Mouse (Mus musculus): ENCODE results near the gene Olfr761. TPM values are rescaled to one million over a fixed set of nuclear protein-coding genes. Genes with fewer than 3 reads are reported as not detected.
"Not testable (repeated sequence)": the region's sequence is repeated elsewhere in the genome, so short reads cannot be mapped to it uniquely, and the experiment has no call there.

Olfr761 gene
- polyA plus RNA-seq (2012; rRNA removed) (not detected in 2 replicates), polyA plus RNA-seq (2014; fragmentation: Nextera tagmentation; extraction: Ambion mirVana) (not detected in 2 replicates)

- Histone ChIP-seq H3K27ac (no peak within 1 kb of the TSS), H3K27me3 (ENCODE audit: control insufficient read depth, insufficient read depth, low read length) (no peaks in the 10 kb centered on the region), H3K9ac (replicated peaks) (no peak within 1 kb of the TSS), H3K36me3 (replicated peaks; ENCODE audit: control insufficient read depth, insufficient read depth, low read depth) (no peaks in the 10 kb centered on the region), H3K9me3 (ENCODE audit: control insufficient read depth, low read length) (no peaks in the 10 kb centered on the region), H3K4me2 (ENCODE audit: low read depth) (no peak within 1 kb of the TSS), H3K4me3 (ENCODE audit: insufficient read depth in 1 of 2, low read depth in 2 of 2, low read length in 2 of 2) (no peak within 1 kb of the TSS), H3K4me1 (replicated peaks; ENCODE audit: control insufficient read depth in 2 of 2, insufficient read depth in 2 of 2, low read length in 1 of 2) (no peaks in the 10 kb centered on the region)
- 49% methylated on average over 2 of the region's 2 CpGs for WGBS (ENCODE audit: insufficient replicate concordance)
- TF ChIP-seq EP300 (IDR thresholded peaks at IDR 0.05; ENCODE audit: low read depth) (no peak), CTCF (IDR thresholded peaks at IDR 0.05; ENCODE audit: low read depth) (no peak)
- DNase-seq (ENCODE audit: low read depth in 3 of 3, low spot score in 3 of 3) (no peak), ATAC-seq (ENCODE audit: insufficient read depth) (no peak)
These were observed at the start of gene Olfr761 for GRCm38 (mm10) chr17:37952979-37953378. Olfr761 (minus strand) TSS chr17:37953079.

- Histone ChIP-seq H3K9me3 (ENCODE audit: control insufficient read depth, low read length) (no peaks in the 10 kb centered on the region), H3K9ac (replicated peaks) (no peak overlapping the region), H3K36me3 (replicated peaks; ENCODE audit: control insufficient read depth, insufficient read depth, low read depth) (no peaks in the 10 kb centered on the region), H3K27ac (no peak overlapping the region), H3K27me3 (ENCODE audit: control insufficient read depth, insufficient read depth, low read length) (no peaks in the 10 kb centered on the region), H3K4me3 (ENCODE audit: insufficient read depth in 1 of 2, low read depth in 2 of 2, low read length in 2 of 2) (peak overlapping the region; percentile 37 to 63), H3K4me1 (replicated peaks; ENCODE audit: control insufficient read depth in 2 of 2, insufficient read depth in 2 of 2, low read length in 1 of 2) (peaks cover 0 to 3% of the 10 kb centered on the region in 2 experiments; a peak in 1 of 4 replicates), H3K4me2 (ENCODE audit: low read depth) (peak overlapping the region; percentile 1; the same call in 1 of the 2 replicates)
- ATAC-seq (ENCODE audit: insufficient read depth) (peak; percentile 72), DNase-seq (ENCODE audit: low read depth in 3 of 3, low spot score in 3 of 3) (peak; percentile 14 to 58 (median 54))
- WGBS (ENCODE audit: insufficient replicate concordance) = 42% methylated on average over 10 of the region's 10 CpGs
- TF ChIP-seq CTCF (IDR thresholded peaks at IDR 0.05; ENCODE audit: low read depth) = no peak
- TF ChIP-seq EP300 (IDR thresholded peaks at IDR 0.05; ENCODE audit: low read depth) = no peak
These were observed 42.9 kb upstream of the Olfr761 start for GRCm38 (mm10) chr17:37995635-37996307.

- Histone ChIP-seq H3K9me3 (ENCODE audit: control insufficient read depth, low read length) (no peaks in the 10 kb centered on the region), H3K4me3 (ENCODE audit: insufficient read depth in 1 of 2, low read depth in 2 of 2, low read length in 2 of 2) (no peak overlapping the region), H3K27me3 (ENCODE audit: control insufficient read depth, insufficient read depth, low read length) (no peaks in the 10 kb centered on the region), H3K36me3 (replicated peaks; ENCODE audit: control insufficient read depth, insufficient read depth, low read depth) (no peaks in the 10 kb centered on the region), H3K9ac (replicated peaks) (no peak overlapping the region), H3K27ac (peak overlapping the region; percentile 72), H3K4me1 (replicated peaks; ENCODE audit: control insufficient read depth in 2 of 2, insufficient read depth in 2 of 2, low read length in 1 of 2) (peaks cover 0 to 7% of the 10 kb centered on the region in 2 experiments; a peak in 1 of 4 replicates), H3K4me2 (ENCODE audit: low read depth) (peak overlapping the region; percentile 44)
- whole genome bisulfite sequencing (ENCODE audit: insufficient replicate concordance) = 29% methylated on average over 3 of the region's 3 CpGs
- DNase-seq (ENCODE audit: low read depth in 3 of 3, low spot score in 3 of 3) = peak; percentile 61 to 77 (median 76)
- TF ChIP-seq EP300 (IDR thresholded peaks at IDR 0.05; ENCODE audit: low read depth) (peak; percentile 80), CTCF (IDR thresholded peaks at IDR 0.05; ENCODE audit: low read depth) (no peak)
- ATAC-seq (ENCODE audit: insufficient read depth) = peak; percentile 92
These were observed 37.6 kb upstream of the Olfr761 start for GRCm38 (mm10) chr17:37990453-37990961.

- DNase-seq (ENCODE audit: low read depth in 3 of 3, low spot score in 3 of 3) (no peak), ATAC-seq (ENCODE audit: insufficient read depth) (no peak)
- H3K4me2 ChIP-seq (ENCODE audit: low read depth) = no peak overlapping the region
- H3K4me3 ChIP-seq (ENCODE audit: insufficient read depth in 1 of 2, low read depth in 2 of 2, low read length in 2 of 2) = no peak overlapping the region
- no peaks in the 10 kb centered on the region for H3K27me3 ChIP-seq (ENCODE audit: control insufficient read depth, insufficient read depth, low read length)
- WGBS (ENCODE audit: insufficient replicate concordance) = 64% methylated on average over 3 of the region's 3 CpGs
- H3K4me1 ChIP-seq (replicated peaks; ENCODE audit: control insufficient read depth in 2 of 2, insufficient read depth in 2 of 2, low read length in 1 of 2) = no peaks in the 10 kb centered on the region
- H3K9me3 ChIP-seq (ENCODE audit: control insufficient read depth, low read length) = no peaks in the 10 kb centered on the region
- no peak for TF ChIP-seq CTCF (IDR thresholded peaks at IDR 0.05; ENCODE audit: low read depth)
- H3K36me3 ChIP-seq (replicated peaks; ENCODE audit: control insufficient read depth, insufficient read depth, low read depth) = no peaks in the 10 kb centered on the region
- no peak overlapping the region for H3K9ac ChIP-seq (replicated peaks)
- H3K27ac ChIP-seq = no peak overlapping the region
These were observed 20.7 kb upstream of the Olfr761 start for GRCm38 (mm10) chr17:37973591-37973990.

GRCm38 (mm10) chr17:37920248-37920647, 32.6 kb downstream of the Olfr761 start, which contains the start of gene Olfr128:
Olfr128 (plus strand) TSS chr17:37920548.
- Histone ChIP-seq H3K9ac (replicated peaks) (no peak within 1 kb of the TSS), H3K27me3 (ENCODE audit: control insufficient read depth, insufficient read depth, low read length) (no peaks in the 10 kb centered on the region), H3K9me3 (ENCODE audit: control insufficient read depth, low read length) (no peaks in the 10 kb centered on the region), H3K27ac (no peak within 1 kb of the TSS), H3K36me3 (replicated peaks; ENCODE audit: control insufficient read depth, insufficient read depth, low read depth) (no peaks in the 10 kb centered on the region), H3K4me2 (ENCODE audit: low read depth) (no peak within 1 kb of the TSS), H3K4me1 (replicated peaks; ENCODE audit: control insufficient read depth in 2 of 2, insufficient read depth in 2 of 2, low read length in 1 of 2) (no peaks in the 10 kb centered on the region), H3K4me3 (ENCODE audit: insufficient read depth in 1 of 2, low read depth in 2 of 2, low read length in 2 of 2) (no peak within 1 kb of the TSS)
- DNase-seq (ENCODE audit: low read depth in 3 of 3, low spot score in 3 of 3) (no peak), ATAC-seq (ENCODE audit: insufficient read depth) (no peak)
- TF ChIP-seq EP300 (IDR thresholded peaks at IDR 0.05; ENCODE audit: low read depth) (no peak), CTCF (IDR thresholded peaks at IDR 0.05; ENCODE audit: low read depth) (no peak)

- H3K4me2 ChIP-seq (ENCODE audit: low read depth); DNase-seq (ENCODE audit: low read depth in 3 of 3, low spot score in 3 of 3); H3K9me3 ChIP-seq (ENCODE audit: control insufficient read depth, low read length); H3K9ac ChIP-seq (replicated peaks); ATAC-seq (ENCODE audit: insufficient read depth); H3K36me3 ChIP-seq (replicated peaks; ENCODE audit: control insufficient read depth, insufficient read depth, low read depth); H3K4me3 ChIP-seq (ENCODE audit: insufficient read depth in 1 of 2, low read depth in 2 of 2, low read length in 2 of 2); H3K27me3 ChIP-seq (ENCODE audit: control insufficient read depth, insufficient read depth, low read length); H3K4me1 ChIP-seq (replicated peaks; ENCODE audit: control insufficient read depth in 2 of 2, insufficient read depth in 2 of 2, low read length in 1 of 2); H3K27ac ChIP-seq: not testable (repeated sequence)
- WGBS (ENCODE audit: insufficient replicate concordance) = 46% methylated on average over 8 of the region's 8 CpGs
These were observed 46.1 kb downstream of the Olfr761 start for GRCm38 (mm10) chr17:37906821-37907220.
